Mouse (Mus musculus) fibroblast of lung, adult 2 months (primary cell): Measurements from ENCODE around the gene Col20a1.

Experiments used
- DNase-seq: peaks from one replicate; pipeline ENCODE4 v3.0.0-alpha.2; 2011; ENCODE audit warnings: low read depth

Col20a1 gene

DNA sequence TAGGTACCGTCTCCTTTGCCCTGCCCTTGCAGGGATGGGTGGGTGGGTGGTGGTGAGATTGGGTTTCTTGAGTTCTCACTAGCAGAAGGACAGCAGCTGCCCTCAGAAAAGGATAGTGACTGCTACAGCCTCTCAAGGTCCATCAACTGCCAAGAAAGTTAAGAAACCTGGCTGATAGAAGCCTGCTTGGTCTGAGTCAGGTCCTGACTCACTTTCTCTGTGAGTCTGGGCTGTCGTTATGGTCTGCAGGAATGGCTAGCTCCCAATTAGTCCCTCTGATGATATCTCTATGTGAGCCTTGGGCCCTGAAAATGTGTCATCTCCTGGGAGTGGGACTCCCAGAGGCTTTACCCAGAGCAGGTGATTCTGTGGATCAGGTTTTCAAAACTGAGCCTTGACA, 8.0 kb downstream of the Col20a1 start:
- DNase-seq: peak; percentile 9

DNA sequence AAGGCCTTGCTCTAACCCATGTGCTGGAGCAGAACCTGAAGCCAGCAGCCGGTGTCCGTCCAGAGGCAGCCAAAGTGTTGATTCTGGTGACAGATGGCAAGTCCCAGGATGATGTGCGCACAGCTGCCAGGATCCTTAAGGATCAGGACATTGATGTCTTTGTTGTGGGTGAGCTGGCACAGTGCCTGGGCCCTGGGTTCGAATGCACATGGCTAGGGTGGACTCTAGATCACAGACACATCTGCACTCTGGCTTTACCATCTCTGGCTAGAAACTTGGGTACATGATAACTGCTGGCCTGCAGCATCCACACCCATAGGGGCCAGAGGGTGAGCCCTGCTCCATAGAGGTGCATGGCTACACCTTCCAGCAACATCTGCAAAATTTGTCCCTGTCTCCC, 9.1 kb downstream of the Col20a1 start:
- DNase-seq: no peak

DNA sequence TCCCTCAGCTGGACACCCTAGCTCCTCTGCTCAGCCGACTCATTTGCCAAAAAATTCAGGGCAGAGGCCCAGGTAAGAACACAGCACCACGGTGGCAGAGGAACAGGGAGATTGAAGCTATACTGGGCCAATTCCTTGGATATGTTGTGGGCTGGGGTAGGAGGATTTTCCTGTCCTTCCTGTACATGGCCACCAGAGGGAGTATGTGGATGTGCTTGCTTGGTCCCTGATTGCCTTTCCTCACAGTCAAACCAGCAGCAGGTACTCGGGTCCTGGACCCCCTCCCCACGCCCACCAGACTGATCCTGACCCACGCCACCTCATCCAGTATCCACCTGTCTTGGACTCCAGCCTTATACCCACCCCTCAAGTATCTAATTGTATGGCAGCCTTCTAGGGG, 10.1 kb downstream of the Col20a1 start:
- DNase-seq: no peak

DNA sequence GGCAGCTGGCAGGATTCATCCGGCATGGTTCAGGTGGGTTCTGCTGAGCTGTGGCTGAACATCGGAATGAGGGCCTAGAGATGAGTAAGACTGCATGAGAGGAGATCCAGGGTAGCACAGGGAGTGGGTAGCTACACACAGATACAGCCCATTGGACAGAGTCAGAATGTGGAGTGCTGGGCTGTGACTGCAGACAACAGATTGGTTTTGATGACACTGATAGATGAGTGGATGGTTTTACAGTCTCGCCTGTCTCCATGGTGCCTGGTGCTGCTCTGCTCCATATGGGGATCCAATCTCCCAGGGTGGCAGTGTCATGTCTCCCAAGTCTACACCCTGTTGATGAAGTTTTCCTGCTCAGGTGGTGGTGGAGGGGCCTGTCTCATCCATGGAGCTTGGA, 10.6 kb downstream of the Col20a1 start:
- no peak for DNase-seq

DNA sequence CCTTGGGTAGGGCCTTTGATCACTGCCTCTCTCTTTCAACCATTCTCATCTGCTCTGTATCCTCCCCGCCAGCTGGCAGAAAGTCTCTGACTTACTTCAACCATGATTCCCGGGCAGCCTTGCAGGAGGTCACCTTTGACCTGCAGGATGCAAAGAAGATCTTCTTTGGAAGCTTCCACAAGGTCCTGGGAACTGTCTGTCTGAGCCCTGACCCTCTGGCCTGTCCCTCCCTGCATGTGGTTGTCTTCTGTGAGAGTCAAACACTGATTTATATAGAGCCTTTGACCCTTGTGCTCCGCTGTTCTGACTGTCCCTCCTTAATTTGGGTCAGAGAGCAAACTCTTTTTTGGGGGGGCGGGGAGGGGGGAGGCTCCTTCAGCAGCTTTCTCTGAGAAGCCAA, 20.7 kb downstream of the Col20a1 start:
- DNase-seq: no peak

DNA sequence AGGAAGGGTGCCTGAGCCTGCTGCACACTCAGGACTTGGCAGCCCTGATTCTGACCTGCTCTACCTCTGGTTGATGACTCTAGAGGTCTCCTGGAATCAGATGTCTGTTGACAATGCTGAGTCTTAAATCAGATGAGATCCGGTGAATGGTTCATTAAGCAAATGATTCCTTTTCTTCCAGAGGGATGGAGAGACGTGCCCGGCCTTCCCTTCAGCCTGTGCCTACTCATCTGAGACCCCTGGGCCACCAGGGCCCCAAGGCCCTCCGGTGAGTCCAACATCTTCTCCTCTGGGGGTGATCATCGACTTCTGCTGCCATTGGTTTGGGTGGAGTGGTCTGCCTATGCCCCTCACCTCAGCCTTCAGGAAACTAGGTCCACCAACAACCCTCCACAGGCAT, 22.0 kb downstream of the Col20a1 start:
- DNase-seq: no peak

DNA sequence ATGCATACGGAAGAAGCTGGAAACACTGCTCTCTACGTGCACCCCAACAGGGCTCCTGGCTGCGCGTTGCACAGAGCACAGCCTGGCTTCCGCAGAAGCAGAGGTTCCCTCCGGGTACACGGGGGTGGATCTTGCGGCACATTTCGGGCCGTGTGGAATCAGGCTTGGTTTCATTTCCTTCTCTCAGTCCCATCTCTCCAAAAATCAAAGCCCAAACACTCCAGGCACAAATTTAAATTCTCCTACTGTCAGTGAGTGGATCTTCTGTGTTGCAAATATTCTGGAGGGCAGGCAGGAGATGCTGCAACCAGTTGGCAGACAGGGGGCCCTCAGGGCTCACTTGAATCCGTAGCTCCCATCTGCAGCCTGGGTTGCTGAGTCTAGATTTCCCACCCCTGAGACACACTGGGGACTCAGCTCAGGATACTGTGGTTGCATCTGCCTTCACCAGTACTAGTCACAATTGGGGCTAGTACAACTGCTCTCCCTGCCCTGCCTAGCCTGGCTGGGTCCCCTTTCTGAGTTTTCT, 45.1 kb downstream of the Col20a1 start:
- DNase-seq: no peak

DNA sequence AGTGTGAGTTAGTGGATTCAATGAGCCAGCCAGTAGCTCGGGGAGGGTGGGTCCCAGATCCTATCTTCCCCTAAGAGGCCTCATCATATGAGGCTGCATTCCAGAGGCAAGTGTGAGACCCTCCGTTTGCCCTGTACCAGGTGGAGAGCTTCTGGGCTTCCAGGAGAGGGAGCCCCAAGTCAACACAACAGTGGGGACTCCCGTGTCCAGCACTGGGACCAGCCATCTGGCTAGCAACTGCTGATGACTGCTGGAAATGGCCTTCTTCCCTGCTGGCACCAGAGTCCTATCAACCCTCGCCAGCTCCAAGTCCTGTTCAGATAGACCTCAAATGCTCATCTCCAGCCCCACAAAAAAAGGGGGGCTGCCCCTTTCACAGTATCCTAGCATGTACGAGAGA, 46.1 kb downstream of the Col20a1 start:
- no peak for DNase-seq

DNA sequence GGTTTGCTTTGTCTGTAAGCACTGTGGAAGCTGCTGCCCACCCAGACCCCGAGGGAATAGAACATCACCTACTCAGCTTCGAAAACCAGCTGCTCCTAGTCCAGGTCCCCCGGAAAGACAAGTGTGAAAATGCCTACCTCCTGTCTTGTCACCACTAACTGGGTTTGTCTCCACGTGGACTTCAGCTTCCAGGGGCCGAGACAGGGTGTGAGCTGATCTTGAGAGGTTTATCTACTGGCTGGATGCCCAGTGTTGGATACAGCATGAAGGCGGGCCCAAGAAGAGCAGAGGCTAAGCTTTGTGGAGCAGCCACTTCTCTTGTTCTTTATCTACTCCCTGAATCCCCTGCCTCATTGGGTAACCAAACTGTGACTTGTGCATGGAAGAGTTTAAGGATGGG, 47.0 kb downstream of the Col20a1 start:
- DNase-seq: no peak

DNA sequence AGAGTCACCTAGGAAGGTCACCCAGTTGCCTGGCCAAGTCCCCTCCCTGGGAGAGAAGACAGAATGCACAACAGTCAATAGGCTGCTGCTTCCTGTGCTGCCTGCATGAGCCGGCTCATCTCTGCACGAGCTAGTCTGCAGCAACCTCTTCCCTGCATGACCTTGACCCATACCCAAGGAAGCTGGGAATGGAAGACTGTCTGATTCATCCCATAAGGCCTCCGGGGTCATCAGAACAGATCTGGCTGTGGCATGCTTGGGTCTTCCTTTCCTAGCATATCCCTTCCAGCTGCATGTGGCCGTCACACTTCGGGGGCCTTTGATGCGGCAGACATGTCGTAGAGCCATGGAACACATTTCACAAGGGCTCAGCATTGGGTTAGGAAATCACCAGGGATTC, 48.9 kb downstream of the Col20a1 start:
- no peak for DNase-seq

DNA sequence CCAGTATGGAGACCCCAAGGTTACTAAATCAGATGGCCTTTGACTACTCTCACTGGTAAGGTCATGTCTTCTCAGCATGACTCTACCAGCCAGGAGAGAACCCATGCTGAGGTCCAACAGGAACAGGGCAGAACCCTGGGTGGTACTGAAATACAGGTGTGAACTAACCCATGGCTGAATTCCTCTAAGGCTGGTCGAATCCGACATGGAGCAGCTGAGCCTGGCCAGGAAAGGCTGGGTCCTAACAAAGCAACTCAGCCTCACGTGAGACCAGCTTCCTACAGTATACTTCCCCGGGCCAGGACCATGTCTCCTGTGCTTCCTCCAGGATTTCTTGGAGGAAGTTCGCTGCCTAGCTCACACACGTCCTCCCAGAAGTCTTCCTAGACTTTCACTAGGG, 50.2 kb downstream of the Col20a1 start:
- DNase-seq: no peak

DNA sequence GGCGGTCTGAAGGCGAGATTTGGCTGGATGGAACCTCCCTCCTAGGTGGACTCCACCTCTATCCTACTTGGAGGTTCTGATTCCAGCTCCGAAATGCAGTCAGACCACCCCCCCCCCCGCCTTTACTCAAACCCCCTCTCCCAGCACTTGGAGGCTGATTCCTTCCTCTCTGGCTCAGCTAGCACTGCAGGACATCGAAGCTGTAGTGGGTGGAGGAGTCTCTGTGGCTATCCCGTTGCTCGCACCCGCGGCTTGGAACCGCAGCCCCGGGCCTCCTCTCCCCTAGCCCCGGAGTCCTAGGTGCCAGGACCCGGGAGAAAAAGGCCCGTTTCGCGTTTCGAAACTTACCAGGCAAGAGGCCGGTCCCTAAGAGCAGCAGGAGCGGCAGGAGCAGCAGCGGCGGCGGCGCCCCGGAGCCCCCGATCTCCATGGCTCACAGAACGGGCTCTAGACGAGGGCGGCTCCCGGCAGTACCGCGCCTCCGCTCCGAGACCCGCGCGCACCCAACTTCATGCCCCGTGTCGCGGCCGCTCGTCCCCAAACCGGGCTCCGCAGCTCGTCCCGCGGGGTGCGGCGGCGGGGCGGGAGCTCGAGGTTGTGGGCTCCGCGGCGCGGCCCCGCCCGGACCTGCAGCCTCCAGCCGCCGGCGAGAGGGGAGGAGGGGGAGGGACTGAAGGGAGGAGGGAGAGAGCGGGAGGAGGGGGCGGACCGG, 52.5 kb downstream of the Col20a1 start:
- no peak for DNase-seq

DNA sequence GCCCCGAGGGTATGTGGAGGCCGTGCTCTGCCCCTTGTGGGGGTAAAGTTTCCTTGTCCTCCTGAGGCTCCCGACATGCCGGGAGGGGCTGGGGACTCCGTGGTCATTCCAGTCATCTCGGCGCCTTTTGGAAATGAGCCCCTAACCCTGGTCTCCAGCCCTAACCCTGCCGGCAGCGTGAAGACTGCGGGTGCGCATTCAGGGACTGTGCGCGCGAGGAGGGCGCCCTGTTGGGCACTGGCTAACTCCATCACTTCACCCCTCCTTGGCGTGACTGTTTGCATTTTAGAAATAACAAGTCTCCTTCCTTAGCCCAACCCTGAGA, 53.0 kb downstream of the Col20a1 start:
- DNase-seq: no peak

DNA sequence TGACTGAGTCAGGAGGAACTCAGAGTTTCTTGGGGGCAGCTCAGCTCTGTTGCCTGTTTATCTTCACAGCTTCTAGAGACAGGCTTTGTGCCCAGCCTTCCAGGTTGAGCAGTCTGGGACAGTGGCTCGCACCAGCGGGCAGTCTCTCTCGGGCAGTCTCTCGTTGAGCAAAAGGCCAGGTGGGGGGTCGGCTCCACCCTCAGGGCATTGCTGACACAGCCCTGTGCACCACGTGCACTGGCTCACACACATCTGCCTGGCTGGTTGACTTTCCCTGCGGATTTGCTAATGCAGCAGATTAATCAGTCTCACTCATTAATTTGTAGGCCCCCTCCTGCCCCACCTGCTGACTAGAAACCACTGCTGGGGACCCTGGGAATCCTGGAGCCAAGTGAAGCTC, 55.6 kb downstream of the Col20a1 start:
- DNase-seq: no peak

DNA sequence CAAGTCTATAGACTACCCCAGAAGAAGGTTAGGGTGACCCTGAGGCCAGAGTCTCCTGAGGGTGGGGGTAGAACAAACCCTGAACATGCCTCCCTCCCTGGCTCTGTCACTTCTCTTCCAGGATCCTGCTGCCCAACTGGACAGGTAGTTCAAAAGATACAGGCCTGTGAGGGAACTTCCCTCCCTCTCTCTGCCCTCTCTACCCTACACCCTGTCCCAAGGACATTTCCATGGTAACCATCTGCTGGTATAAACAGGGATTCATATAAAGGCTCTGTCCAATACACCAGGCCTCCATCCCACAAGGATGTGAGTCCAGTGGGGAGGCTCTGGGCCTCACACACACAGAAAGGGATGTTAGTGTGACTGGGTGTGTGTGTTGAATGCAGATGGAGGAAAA, 56.0 kb downstream of the Col20a1 start:
- DNase-seq: no peak

DNA sequence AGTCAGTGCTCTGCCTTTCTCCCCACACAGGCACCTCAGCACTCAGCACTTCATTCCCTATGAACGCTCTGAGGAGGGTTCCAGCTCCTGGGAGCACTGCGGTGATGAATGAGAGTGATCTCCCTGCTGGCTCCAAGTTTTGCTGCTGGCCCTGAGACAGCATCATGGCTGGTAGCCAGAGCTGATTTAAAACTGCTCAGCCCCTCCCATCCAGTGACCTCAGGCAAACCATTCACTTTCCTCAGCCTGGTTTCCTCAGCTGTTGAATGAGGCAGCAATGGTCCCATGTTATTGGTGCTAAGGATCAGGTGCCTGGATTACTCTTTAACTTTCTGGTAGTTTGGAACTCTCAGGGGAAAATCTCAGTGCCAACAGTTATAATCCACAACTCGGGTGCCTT, 57.1 kb downstream of the Col20a1 start, which contains the start of gene Chrna4:
Chrna4 (minus strand) TSS at position 110 of the 400 bp plus-strand sequence.
- DNase-seq: no peak

DNA sequence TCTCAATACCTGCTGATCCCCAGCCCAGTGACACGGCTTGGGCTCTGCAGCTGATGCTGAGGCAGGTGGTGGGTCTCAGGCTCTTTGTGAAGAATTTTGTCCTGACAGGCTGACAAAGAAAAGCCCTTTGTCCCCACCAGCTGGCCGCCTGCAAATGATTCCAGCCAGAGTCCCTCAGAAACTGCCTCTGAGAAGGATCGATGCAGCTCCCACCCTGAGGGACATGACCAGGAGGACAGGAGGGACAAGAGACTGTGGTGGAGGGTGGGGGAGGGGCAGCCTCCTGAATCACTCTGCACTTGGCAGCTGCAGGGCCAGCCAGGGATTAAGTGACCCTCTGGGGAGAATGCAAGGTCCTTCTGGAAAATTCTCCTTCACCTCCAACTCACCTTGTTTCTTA, 57.7 kb downstream of the Col20a1 start:
- DNase-seq: no peak

DNA sequence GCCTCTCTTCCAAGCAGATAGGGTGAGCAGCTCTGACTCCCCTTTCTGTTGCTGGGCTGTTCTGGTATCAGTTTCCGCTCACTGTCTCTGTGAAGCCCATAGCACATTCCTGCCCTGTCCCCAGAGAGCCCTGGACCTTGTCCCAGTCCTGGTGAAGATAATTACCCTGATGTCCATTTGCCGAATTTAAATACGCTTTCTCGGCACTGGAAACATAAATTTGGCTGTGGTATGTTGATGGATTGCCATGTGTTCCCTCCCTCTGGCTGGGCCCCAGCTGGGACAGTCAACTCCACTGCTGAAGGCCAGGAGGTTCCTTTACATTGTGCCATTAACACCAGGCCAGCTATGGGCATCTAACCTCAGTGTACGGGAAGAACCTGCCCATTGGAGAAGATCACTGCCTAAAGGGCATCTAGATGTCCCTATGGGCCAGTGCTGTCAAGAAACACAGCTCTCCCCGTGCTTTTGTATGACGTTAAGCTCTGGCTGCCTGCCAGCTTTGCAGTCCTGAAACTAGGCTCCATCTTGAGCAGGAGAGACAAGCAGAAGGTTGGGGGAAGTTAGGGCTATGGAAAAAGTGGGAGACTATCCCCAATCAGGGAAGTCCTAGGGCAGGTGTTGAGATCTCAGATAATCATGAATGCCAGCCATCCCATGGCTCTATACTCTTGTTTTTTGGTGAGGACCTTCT, 62.1 kb downstream of the Col20a1 start:
- DNase-seq: no peak

DNA sequence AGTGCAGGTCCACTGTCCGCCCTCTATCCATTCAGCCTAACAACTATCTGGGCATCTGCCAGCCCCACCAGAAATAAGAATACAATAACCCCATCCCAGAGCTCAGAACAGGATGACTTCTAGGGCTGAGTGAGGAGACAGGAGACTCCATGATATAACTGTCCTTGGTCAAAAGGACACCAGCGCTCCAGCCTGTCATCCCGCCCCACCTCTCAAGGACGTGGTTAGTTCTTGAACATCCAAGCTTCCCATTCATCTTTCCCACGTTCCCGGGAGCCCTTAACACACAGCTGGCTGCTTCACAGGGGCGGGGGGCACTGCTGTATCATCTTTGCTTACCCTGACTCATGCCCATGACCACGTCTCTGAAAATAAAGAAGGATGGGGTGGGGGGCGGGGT, 62.7 kb downstream of the Col20a1 start:
- DNase-seq: no peak

DNA sequence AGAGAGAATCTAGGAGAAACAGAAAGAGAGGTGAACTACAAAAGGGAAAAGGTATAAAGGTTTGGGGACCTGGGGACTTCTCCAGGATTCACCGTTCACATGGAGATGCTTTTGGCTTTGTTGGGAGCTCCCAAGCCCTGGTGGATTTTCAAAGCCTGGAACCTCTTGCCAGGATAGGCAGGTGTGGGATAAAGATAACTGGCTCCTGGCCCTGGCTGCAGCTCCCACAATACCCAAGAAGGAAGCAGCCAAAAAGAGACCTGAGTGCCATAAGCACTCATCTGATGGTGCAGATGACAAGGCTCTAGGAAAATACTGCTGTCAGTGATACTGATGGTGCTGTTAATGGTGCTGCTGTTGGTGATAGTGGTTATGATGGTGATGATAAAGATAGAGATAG, 65.8 kb downstream of the Col20a1 start:
- DNase-seq: no peak

DNA sequence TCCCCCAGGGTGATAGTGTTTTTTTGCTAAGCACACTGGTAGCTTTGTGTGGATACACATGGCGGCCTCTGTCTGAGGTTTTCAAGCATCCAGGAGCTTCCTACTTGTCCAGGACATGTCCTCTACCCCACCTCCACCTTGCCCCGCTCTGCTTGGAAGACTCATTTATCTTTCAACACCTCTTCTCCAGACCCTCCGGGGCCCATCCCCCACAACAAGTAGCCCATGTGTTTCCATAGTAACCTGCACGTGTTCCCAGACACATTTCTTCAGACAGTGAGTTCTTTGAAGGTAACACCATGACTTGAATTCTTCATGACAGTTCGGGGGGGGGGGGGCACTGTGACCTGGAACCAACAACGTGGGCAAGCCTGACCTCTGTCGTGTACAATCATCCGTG, 71.0 kb downstream of the Col20a1 start:
- no peak for DNase-seq

DNA sequence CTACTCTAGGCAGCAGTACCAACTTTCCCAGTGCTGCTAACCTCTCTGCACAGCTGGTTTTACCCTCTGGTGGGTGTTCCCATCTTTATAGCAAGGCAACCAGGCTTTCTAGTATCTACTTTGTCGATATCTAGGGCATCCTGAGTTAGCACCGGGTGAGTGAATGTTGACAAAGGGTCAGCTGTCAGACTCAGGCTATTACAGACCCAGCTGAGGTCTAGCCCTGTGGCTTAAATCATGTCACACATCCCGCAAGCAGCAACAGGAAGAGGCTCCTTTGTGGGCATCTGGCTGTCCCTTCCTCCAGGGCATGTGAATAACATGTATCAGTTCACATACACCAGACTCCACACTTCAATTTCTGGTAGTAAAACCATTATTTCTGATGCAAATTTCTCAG, 71.9 kb downstream of the Col20a1 start:
- DNase-seq: no peak

DNA sequence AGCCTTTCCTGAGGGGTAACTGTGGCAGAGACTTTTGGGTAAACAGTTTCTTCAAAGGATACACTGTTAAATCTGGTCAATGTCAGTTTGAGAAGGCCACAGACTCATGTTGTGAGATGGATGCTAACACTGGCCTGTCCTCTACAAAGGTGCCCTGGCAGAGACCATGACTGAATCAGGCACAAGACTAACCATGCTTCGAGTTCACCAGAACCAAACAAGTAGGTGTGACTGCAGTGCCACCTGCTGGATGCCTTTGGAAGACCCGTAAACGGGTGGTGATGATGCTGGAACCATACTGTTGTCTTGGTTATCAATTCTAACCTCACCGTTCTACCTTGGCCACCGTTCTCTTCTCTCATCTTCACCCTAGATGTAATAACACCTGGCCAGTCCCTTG, 73.8 kb downstream of the Col20a1 start:
- DNase-seq: peak; percentile 16

DNA sequence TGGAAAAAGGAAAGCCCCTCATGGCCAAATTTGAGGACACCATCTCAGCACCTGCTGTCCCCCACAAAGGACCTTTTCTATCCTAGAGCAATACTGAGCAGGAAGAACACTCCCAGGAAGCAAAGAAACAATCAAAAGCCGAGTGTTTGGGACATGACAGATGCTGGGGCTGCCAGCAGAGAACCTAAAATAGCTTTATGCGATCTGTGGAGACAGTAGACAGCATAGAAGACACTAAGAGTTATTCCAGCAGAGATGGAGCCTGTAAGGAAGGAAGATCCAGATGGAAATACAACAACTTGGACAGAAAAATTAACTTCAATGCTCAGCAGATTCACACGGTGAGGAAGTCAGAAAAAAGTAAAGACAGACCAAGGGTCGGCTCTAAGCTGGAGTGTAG, 79.5 kb downstream of the Col20a1 start:
- no peak for DNase-seq
